Mouse (Mus musculus): ENCODE results near the gene Dpt. TPM values are rescaled to one million over a fixed set of nuclear protein-coding genes. Genes with fewer than 3 reads are reported as not detected.
"Not testable (repeated sequence)": the region's sequence is repeated elsewhere in the genome, so short reads cannot be mapped to it uniquely, and the experiment has no call there.

Gene Dpt
- total RNA-seq, 2 experiments from 2014 or later = 109 TPM

- DNase-seq = no peak
- intact Hi-C loops (cut with DNase I) = no loop called here
Observed at GRCm38 (mm10) chr1:164815330-164815729, 18.9 kb downstream of the Dpt start.

- DNase-seq = no peak
- intact Hi-C loops (cut with DNase I) = no loop called here
Observed at GRCm38 (mm10) chr1:164817331-164817730, 20.9 kb downstream of the Dpt start.

GRCm38 (mm10) chr1:164821307-164821706, 24.9 kb downstream of the Dpt start:
- intact Hi-C loops (cut with DNase I) = no loop called here
- no peak for DNase-seq

- no peak for DNase-seq
- intact Hi-C loops (cut with DNase I) = no loop called here
Observed at GRCm38 (mm10) chr1:164821821-164822220, 25.4 kb downstream of the Dpt start.

- intact Hi-C loops (cut with DNase I) = no loop called here
- no peak for DNase-seq
Observed at GRCm38 (mm10) chr1:164822268-164822667, 25.8 kb downstream of the Dpt start.

- intact Hi-C loops (cut with DNase I) = no loop called here
- no peak for DNase-seq
Observed at GRCm38 (mm10) chr1:164824896-164825295, 28.5 kb downstream of the Dpt start.

- DNase-seq = no peak
- intact Hi-C loops (cut with DNase I) = no loop called here
Observed at GRCm38 (mm10) chr1:164829881-164830280, 33.4 kb downstream of the Dpt start.

- DNase-seq = no peak
- intact Hi-C loops (cut with DNase I) = no loop called here
Observed at GRCm38 (mm10) chr1:164832459-164832858, 36.0 kb downstream of the Dpt start.

- no peak for DNase-seq
- intact Hi-C loops (cut with DNase I) = no loop called here
Observed at GRCm38 (mm10) chr1:164848616-164849265, 52.3 kb downstream of the Dpt start.

- intact Hi-C loops (cut with DNase I) = not testable (repeated sequence)
- peak; percentile 15 to 22 for DNase-seq
Observed at GRCm38 (mm10) chr1:164855700-164856099, 59.3 kb downstream of the Dpt start.

GRCm38 (mm10) chr1:164859952-164860351, 63.5 kb downstream of the Dpt start:
- intact Hi-C loops (cut with DNase I) = no loop called here
- no peak for DNase-seq

GRCm38 (mm10) chr1:164860782-164861181, 64.3 kb downstream of the Dpt start:
- no peak for DNase-seq
- intact Hi-C loops (cut with DNase I) = no loop called here

GRCm38 (mm10) chr1:164861501-164861900, 65.1 kb downstream of the Dpt start:
- intact Hi-C loops (cut with DNase I) = no loop called here
- no peak for DNase-seq

GRCm38 (mm10) chr1:164862946-164863883, 66.8 kb downstream of the Dpt start:
- intact Hi-C loops (cut with DNase I) = no loop called here

GRCm38 (mm10) chr1:164864666-164865065, 68.2 kb downstream of the Dpt start:
- DNase-seq = no peak
- intact Hi-C loops (cut with DNase I) = no loop called here

More at GRCm38 (mm10) chr1:164862946-164863883, 66.8 kb downstream of the Dpt start:
- DNase-seq = no peak

GRCm38 (mm10) chr1:164870694-164871093, 74.2 kb downstream of the Dpt start:
- DNase-seq = peak in 1 of 2 experiments; percentile 27
- intact Hi-C loops (cut with DNase I) = no loop called here

Other genes with a start within 250 kb of the Dpt start
- gene Xcl1, start 138.9 kb downstream of the Dpt start, total RNA-seq (2021) = not detected